Mouse (Mus musculus): ENCODE data around the gene Arfgef2. TPM values are rescaled to one million over a fixed set of nuclear protein-coding genes. Genes with fewer than 3 reads are reported as not detected.

The Arfgef2 gene
- total RNA-seq, 2 experiments from 2014 or later = 46.0 to 49.1 TPM

- DNase-seq = no peak
These were observed 1.4 kb downstream of the Arfgef2 start for GRCm38 (mm10) chr2:166806813-166807212.

- no peak for DNase-seq
These were observed 4.1 kb downstream of the Arfgef2 start for GRCm38 (mm10) chr2:166809499-166809898.

- DNase-seq = no peak
These were observed 5.4 kb downstream of the Arfgef2 start for GRCm38 (mm10) chr2:166810821-166811220.

- DNase-seq = no peak
These were observed 13.2 kb downstream of the Arfgef2 start for GRCm38 (mm10) chr2:166818463-166819143.

- no peak for DNase-seq
These were observed 14.5 kb downstream of the Arfgef2 start for GRCm38 (mm10) chr2:166819849-166820248.

GRCm38 (mm10) chr2:166820844-166821243, 15.5 kb downstream of the Arfgef2 start:
- DNase-seq = no peak

GRCm38 (mm10) chr2:166821406-166821805, 16.0 kb downstream of the Arfgef2 start:
- DNase-seq = no peak

- no peak for DNase-seq
These were observed 16.9 kb downstream of the Arfgef2 start for GRCm38 (mm10) chr2:166822119-166822826.

GRCm38 (mm10) chr2:166822901-166823300, 17.5 kb downstream of the Arfgef2 start:
- DNase-seq = no peak

GRCm38 (mm10) chr2:166824386-166824785, 19.0 kb downstream of the Arfgef2 start:
- DNase-seq = no peak

- DNase-seq = no peak
These were observed 19.6 kb downstream of the Arfgef2 start for GRCm38 (mm10) chr2:166824998-166825397.

- no peak for DNase-seq
These were observed 21.3 kb downstream of the Arfgef2 start for GRCm38 (mm10) chr2:166826491-166827224.

- peak; percentile 33 to 46 for DNase-seq
These were observed 22.9 kb downstream of the Arfgef2 start for GRCm38 (mm10) chr2:166828306-166828705.

GRCm38 (mm10) chr2:166830350-166830749, 25.0 kb downstream of the Arfgef2 start:
- DNase-seq = no peak

- DNase-seq = no peak
These were observed 28.7 kb downstream of the Arfgef2 start for GRCm38 (mm10) chr2:166834091-166834490.

GRCm38 (mm10) chr2:166834796-166835195, 29.4 kb downstream of the Arfgef2 start:
- no peak for DNase-seq

GRCm38 (mm10) chr2:166835581-166835980, 30.2 kb downstream of the Arfgef2 start:
- no peak for DNase-seq

GRCm38 (mm10) chr2:166841813-166842212, 36.4 kb downstream of the Arfgef2 start:
- DNase-seq = no peak

- no peak for DNase-seq
These were observed 45.3 kb downstream of the Arfgef2 start for GRCm38 (mm10) chr2:166850691-166851090.

GRCm38 (mm10) chr2:166852270-166852669, 46.9 kb downstream of the Arfgef2 start:
- DNase-seq = no peak

- DNase-seq = no peak
These were observed 50.4 kb downstream of the Arfgef2 start for GRCm38 (mm10) chr2:166855771-166856170.

- DNase-seq = no peak
These were observed 51.0 kb downstream of the Arfgef2 start for GRCm38 (mm10) chr2:166856366-166856765.

GRCm38 (mm10) chr2:166857118-166857517, 51.7 kb downstream of the Arfgef2 start:
- DNase-seq = no peak

Data from layer of hippocampus, postnatal 36 days (tissue).